Mouse (Mus musculus): ENCODE results near the gene Trim69.

Gene Trim69

DNA sequence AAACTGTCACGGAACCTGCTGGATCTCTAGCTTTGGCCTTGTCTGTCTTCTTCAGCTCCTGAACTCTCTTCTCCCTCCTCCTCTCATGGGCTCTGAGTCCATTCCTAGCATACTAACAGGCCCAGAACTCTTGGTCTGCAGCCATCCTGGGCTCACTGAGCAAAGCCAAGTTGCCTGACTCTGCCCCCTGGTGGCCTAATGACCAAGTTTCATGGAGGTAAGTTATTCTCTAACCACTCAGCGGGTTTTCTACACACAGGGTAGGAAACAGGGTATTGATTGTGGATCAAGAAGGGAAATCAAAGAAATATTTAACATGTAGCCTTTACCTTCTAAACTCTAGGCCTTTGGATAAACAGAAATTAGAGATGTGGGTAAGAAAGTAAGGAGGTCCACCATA lies at the start of gene Trim69:
Gene Trim69 (plus strand): TSS at position 21 of the 400 bp plus-strand sequence.
- DNase-seq = peak; percentile 76 to 80

DNA sequence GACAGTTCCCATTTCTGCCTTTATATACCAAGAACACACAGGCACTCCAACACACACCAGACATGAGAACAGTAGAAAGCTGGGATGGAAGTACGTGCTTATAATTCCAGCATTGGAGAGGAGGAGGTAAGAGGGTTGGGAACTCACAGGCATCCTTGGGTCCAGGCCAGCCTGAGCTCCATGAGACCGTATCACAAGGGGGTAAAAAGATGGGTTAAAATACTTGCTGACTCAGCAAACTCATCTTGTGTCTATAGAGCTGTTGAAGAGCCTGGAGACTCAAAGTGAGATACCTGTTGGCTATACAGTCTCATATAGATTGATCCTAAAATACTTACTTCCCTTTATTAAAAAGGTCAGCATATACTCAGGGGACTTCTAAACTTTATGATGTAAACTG lies 43.6 kb upstream of the Trim69 start:
- no peak for DNase-seq

GRCm38 (mm10) chr2:122117961-122118958 lies 42.2 kb upstream of the Trim69 start, which contains the start of gene Spg11:
TSS of gene Spg11 (minus strand) at chr2:122118386.
- DNase-seq = peak; percentile 98

GRCm38 (mm10) chr2:122125680-122126572 lies 34.6 kb upstream of the Trim69 start:
- no peak for DNase-seq

- no peak for DNase-seq
Measured at GRCm38 (mm10) chr2:122126765-122127347, 33.6 kb upstream of the Trim69 start.

DNA sequence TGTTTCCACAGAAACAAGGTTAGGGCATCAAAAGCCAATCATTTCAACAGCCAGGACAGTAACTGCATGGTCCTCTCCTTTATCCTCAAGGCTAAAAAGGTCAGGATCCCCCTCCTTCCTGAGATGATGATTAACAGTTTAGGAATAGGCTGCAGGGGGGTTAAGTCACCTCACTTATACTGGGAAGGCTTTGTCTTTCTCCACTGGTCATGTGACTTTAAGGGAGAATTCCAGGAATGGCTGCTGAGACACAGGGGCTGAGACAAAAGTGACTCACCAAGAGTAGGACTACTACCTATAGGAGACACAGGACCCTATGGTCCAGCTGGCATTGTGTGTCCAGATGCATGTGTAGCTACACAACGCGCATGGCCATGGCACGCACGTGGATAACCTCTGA lies 32.9 kb upstream of the Trim69 start:
- no peak for DNase-seq

- DNase-seq = no peak
Measured at GRCm38 (mm10) chr2:122132078-122132477, 28.4 kb upstream of the Trim69 start.

- DNase-seq = no peak
Measured at GRCm38 (mm10) chr2:122132618-122133017, 27.9 kb upstream of the Trim69 start.

DNA sequence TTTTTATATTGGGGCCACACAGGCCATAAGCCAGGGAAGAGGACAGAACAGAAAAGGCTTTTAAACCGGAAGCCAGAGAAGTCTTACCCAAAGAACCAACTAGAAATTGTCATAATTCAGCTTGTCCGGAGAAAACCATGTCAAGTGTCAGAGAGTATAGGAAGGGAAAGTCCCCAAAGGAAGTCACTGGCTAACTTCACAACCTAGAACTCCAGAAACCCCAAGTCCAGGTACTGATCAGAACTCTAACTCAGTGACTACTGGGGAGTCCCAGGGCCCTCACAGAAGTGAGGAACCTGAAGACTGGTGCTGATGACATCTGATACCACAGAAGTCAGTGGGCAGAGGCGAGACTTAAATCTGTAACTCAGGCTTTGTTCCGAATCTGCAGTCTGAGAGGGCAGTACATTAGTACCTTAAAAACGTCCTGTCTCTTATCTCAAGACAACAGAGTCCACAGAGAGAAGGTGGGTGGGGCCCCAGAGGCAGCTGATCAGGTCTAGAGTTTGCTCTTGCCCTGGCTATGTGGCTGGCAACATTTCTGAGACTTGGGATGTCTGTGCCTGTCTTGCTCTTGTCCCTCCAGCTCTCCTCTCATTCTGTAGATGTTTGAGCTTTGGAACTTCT lies 22.5 kb upstream of the Trim69 start:
- DNase-seq = no peak

- DNase-seq = no peak
Measured at GRCm38 (mm10) chr2:122140815-122141214, 19.7 kb upstream of the Trim69 start.

GRCm38 (mm10) chr2:122141332-122141967 lies 19.1 kb upstream of the Trim69 start:
- DNase-seq = no peak

GRCm38 (mm10) chr2:122143111-122143510 lies 17.4 kb upstream of the Trim69 start:
- DNase-seq = no peak

GRCm38 (mm10) chr2:122145756-122146155 lies 14.7 kb upstream of the Trim69 start:
- DNase-seq = no peak

DNA sequence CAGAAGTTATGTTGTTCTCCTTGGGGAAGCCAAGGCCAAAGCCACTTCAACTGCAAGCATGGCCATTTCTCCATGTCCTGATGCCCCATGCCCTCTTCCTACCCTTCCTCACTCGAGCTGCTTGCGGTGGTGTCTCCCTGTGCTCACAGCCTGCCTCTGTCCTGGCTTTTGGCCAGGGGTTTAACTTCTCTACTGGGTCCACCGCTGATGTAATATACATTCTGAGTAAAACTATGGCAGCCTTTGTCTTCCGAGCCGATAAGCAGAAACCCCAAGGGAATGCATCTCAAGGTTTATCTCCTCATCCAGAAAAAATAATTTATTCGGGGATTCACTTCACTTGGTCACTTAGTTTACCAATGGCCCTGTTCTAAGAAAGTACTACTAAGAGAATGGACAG lies 13.8 kb upstream of the Trim69 start:
- DNase-seq = no peak

DNA sequence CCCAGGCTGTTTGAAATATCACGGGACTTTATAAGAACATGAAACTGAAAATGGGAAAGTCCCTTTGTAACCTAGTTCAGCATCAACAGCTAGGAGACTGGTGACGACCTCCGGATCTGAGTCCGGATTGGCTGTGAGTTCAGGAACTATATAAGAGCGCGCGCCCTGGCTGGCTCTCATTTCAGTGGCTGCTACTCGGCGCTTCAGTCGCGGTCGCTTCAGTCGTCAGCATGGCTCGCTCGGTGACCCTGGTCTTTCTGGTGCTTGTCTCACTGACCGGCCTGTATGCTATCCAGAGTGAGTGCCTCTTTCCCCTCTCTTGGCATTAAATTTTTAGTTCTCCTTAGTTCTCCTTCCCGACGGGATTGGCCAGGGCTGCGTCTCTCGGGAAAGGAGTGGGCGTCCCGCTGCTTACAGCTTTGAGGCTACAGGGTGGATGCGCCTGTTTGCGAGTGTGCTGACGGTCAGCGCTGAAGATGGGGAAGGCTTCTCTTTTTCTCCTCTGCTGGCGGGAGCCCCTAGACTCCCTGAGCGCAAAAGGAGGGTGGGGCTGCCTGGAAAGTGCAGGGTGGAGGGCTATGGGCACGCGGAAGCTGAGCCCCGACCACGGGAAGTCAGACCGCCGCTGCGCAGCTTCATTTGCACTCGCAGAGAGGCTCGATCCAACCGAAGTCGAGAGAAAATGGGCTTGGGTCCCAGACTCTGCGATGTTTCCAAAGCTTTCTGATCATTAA lies 12.8 kb upstream of the Trim69 start, which contains the start of gene B2m:
Gene B2m (plus strand): TSS at position 179 of the 734 bp plus-strand sequence.
- peak; percentile 86 to 90 for DNase-seq

DNA sequence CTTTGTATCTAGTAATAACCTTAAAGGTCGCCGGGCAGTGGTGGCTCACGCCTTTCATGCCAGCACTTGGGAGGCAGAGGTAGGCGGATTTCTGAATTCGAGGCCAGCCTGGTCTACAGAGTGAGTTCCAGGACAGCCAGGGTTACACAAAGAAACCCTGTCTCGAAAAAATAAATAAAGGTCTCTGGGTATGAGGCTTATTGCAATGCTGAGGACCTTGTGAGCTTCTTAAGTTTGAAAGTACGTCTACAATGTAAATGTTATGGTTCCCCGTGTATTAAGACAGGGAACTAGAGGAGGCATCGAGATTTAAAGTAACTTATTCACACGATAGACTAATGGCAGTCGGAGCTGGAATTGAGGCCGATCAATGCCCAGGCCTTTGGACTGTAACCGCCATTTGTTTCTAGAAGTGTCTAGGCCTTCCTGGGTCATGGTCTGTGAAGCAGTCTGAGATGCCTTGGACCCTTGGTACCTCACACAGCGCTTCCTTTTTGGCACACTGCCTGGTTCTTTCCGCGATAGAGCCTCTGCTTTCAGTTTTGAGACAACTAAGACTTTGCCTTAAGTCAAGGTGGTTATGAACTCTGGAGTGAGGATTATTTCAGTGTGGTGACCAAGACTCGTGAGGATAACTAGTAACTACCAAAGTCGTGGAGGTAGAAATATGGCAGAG lies 12.1 kb upstream of the Trim69 start:
- peak; percentile 8 to 12 for DNase-seq

DNA sequence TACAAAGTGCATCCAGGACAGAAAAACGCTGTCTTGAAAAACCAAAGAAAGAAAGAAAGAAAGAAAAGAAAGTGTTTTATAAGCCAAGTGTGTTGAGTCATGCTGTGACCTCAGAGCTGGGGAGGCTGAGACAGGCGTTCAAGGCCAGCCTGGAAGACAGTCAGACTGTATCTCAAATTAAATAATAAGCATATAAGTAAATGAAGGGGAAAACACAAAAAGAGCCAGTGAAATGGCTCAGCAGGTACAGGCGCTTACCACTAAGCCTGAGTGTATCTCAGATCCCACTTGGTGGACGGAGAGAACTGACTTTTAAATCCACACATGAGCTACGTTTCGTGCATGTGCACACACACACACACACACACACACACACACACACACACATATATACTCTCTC lies 11.2 kb upstream of the Trim69 start:
- no peak for DNase-seq

- no peak for DNase-seq
Measured at GRCm38 (mm10) chr2:122149716-122150115, 10.8 kb upstream of the Trim69 start.

DNA sequence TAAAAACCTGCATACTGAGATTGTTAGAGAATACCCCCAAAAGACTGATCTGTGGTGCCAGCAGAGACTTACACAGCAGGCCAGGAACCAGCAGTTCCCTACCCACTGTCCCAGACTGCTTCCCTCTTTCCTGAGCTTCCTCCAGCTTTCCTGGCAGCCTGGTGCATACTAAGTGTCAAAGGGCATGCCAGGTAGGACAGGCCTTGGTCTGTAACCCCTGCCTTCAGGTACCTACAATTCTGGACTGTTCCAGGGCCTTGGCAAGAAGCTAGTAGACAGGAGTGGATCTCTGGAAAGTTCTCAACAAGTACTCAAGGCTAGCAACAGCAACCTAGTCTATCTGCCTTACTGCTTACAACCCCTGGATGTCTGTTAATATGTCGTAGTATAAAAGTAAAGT lies 9.3 kb upstream of the Trim69 start:
- no peak for DNase-seq

DNA sequence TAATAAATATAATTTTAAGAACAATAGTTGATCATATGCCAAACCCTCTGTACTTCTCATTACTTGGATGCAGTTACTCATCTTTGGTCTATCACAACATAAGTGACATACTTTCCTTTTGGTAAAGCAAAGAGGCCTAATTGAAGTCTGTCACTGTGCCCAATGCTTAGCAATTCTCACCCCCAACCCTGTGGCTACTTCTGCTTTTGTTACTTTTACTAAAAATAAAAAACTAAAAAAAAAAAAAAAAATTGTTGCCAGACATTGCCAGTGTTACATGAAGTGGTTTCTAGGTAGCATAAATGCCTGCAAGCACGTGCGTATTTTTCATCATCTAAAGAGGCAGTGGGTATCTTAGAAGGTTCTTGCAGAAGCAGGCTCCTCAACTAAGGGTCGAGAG lies 7.7 kb upstream of the Trim69 start:
- DNase-seq = no peak

All from cerebellum, adult 18-20 months (tissue).